Mouse (Mus musculus) liver, embryonic 14.5 days (tissue): ENCODE results near the gene Usp25. TPM values are rescaled to one million over a fixed set of nuclear protein-coding genes. Genes with fewer than 3 reads are reported as not detected.

Experiments
- ATAC-seq: fragments of 200-750 bp; cut with Nextera tagmentation; 2 replicates; pipeline ENCODE4 v1.8.0; 2017; ENCODE audit warnings: moderate number of reproducible peaks, mild to moderate bottlenecking, moderate library complexity; ENCODE audit not compliant: insufficient read depth
- DNase-seq, 3 experiments: peaks; one replicate each; pipeline ENCODE4 v3.0.0-alpha.2; 2012 to 2013; ENCODE audit warnings: low read depth in 3 of 3, low spot score in 3 of 3
- H3K27ac ChIP-seq: fragments of 300-500 bp; sonication (generic); 2 replicates; pipeline ENCODE4 v1.5.1; 2014; ENCODE audit warnings: moderate library complexity, mild to moderate bottlenecking, control low read depth, inconsistent platforms
- H3K27me3 ChIP-seq: fragments of 300-500 bp; sonication (generic); 2 replicates; pipeline ENCODE4 v1.6.1; 2014; ENCODE audit warnings: mild to moderate bottlenecking, low read length, moderate library complexity; ENCODE audit not compliant: control insufficient read depth, insufficient read depth
- H3K36me3 ChIP-seq: fragments of 300-500 bp; sonication (generic); replicated peaks from 2 replicates; pipeline ENCODE4 v1.6.1; 2014; ENCODE audit warnings: low read depth; ENCODE audit not compliant: control insufficient read depth, insufficient read depth
- H3K4me1 ChIP-seq, 2 experiments: fragments of 200-500 bp in 1 of 2; fragments of 300-500 bp in 1 of 2; sonication (generic) in 1 of 2; replicated peaks; 2 replicates each; pipeline ENCODE4 v1.6.1; 2012 to 2014; ENCODE audit warnings: antibody characterized with exemption in 1 of 2, inconsistent platforms in 1 of 2, low read length in 1 of 2; ENCODE audit not compliant: control insufficient read depth in 2 of 2, insufficient read depth in 2 of 2
- H3K4me2 ChIP-seq: fragments of 300-500 bp; sonication (generic); 2 replicates; pipeline ENCODE4 v1.6.1; 2014; ENCODE audit warnings: low read depth, mild to moderate bottlenecking, control low read depth, moderate library complexity
- H3K4me3 ChIP-seq, 2 experiments: fragments of 200-500 bp in 1 of 2; fragments of 300-500 bp in 1 of 2; sonication (generic) in 1 of 2; 2 replicates each; pipeline ENCODE4 v1.5.1; 2012 to 2014; ENCODE audit warnings: low read depth in 2 of 2, low read length in 2 of 2, mild to moderate bottlenecking in 2 of 2, control low read depth in 1 of 2, inconsistent platforms in 1 of 2, moderate library complexity in 1 of 2; ENCODE audit not compliant: insufficient read depth in 1 of 2
- H3K9ac ChIP-seq: fragments of 300-500 bp; sonication (generic); replicated peaks from 2 replicates; pipeline ENCODE4 v1.6.1; 2014; ENCODE audit warnings: mild to moderate bottlenecking, control low read depth, moderate library complexity
- H3K9me3 ChIP-seq: fragments of 300-500 bp; sonication (generic); 2 replicates; pipeline ENCODE4 v1.6.1; 2016; ENCODE audit warnings: low read length, mixed read lengths; ENCODE audit not compliant: control insufficient read depth
- CTCF ChIP-seq: IDR thresholded peaks from 2 replicates; pipeline ENCODE4 v1.5.1; 2016; ENCODE audit warnings: antibody characterized with exemption, low read depth, control low read depth
- EP300 ChIP-seq: IDR thresholded peaks from 2 replicates; pipeline ENCODE4 v1.6.1; 2016; ENCODE audit warnings: antibody characterized with exemption, low read depth
- WGBS: fragments of 180-500 bp; shearing (Covaris S2); extraction: QIAGEN DNeasy Blood & Tissue Kit; methylation state at CpG from one replicate; pipeline ENCODE4 v1.1.7; 2014; ENCODE audit not compliant: insufficient replicate concordance; 5-methylcytosine and 5-hydroxymethylcytosine counted together
- polyA plus RNA-seq, 2 experiments: library from polyadenylated mRNA; depleted of rRNA in 1 of 2; stranded (reverse) in 1 of 2; unstranded in 1 of 2; fragments of >200 nt; fragmentation: Nextera tagmentation in 1 of 2; extraction: Ambion mirVana in 1 of 2; gene quantifications; 2 replicates each; pipeline versions ENCODE4 v1.2.1 to v1.2.3; 2012 to 2014

Usp25 gene
- polyA plus RNA-seq, 2 experiments = 30.4 to 45.5 TPM

GRCm38 (mm10) chr16:77076954-77077735 is 63.6 kb downstream of the Usp25 start:
- Histone ChIP-seq H3K9me3 (no peaks in the 10 kb centered on the region), H3K36me3 (peaks cover 62% of the 10 kb centered on the region), H3K4me2 (no peak overlapping the region), H3K9ac (no peak overlapping the region), H3K27ac (no peak overlapping the region), H3K27me3 (no peaks in the 10 kb centered on the region), H3K4me1 (no peaks in the 10 kb centered on the region), H3K4me3 (no peak overlapping the region)
- WGBS = 88% methylated on average over 15 of the region's 15 CpGs
- no peak for DNase-seq
- TF ChIP-seq CTCF (no peak), EP300 (no peak)
- ATAC-seq = no peak

- TF ChIP-seq EP300 (no peak), CTCF (no peak)
- Histone ChIP-seq H3K27ac (no peak overlapping the region), H3K36me3 (peaks cover 60% of the 10 kb centered on the region), H3K9ac (no peak overlapping the region), H3K4me1 (no peaks in the 10 kb centered on the region), H3K9me3 (no peaks in the 10 kb centered on the region), H3K4me3 (no peak overlapping the region), H3K27me3 (no peaks in the 10 kb centered on the region), H3K4me2 (no peak overlapping the region)
- ATAC-seq (no peak), DNase-seq (no peak)
- WGBS = 85% methylated on average over 2 of the region's 2 CpGs
Measured at GRCm38 (mm10) chr16:77077736-77078005, 64.2 kb downstream of the Usp25 start.

- no peak overlapping the region for H3K4me3 ChIP-seq
- H3K27me3 ChIP-seq = no peaks in the 10 kb centered on the region
- no peak overlapping the region for H3K9ac ChIP-seq
- no peak overlapping the region for H3K27ac ChIP-seq
- ATAC-seq (no peak), DNase-seq (peak in 2 of 3 experiments; percentile 6 to 11)
- WGBS = 50% methylated on average over 2 of the region's 2 CpGs
- no peaks in the 10 kb centered on the region for H3K4me1 ChIP-seq
- no peak overlapping the region for H3K4me2 ChIP-seq
- no peak for TF ChIP-seq CTCF
- no peak for TF ChIP-seq EP300
- H3K36me3 ChIP-seq = peaks cover 52% of the 10 kb centered on the region
- no peaks in the 10 kb centered on the region for H3K9me3 ChIP-seq
Measured at GRCm38 (mm10) chr16:77084071-77084470, 70.6 kb downstream of the Usp25 start.

GRCm38 (mm10) chr16:77089806-77090205 is 76.3 kb downstream of the Usp25 start:
- no peaks in the 10 kb centered on the region for H3K27me3 ChIP-seq
- no peak for TF ChIP-seq CTCF
- TF ChIP-seq EP300 = no peak

GRCm38 (mm10) chr16:77093526-77093925 is 80.0 kb downstream of the Usp25 start:
- 81% methylated on average over 9 of the region's 9 CpGs for WGBS
- Histone ChIP-seq H3K4me2 (no peak overlapping the region), H3K4me3 (no peak overlapping the region), H3K27ac (no peak overlapping the region), H3K27me3 (no peaks in the 10 kb centered on the region), H3K4me1 (no peaks in the 10 kb centered on the region), H3K9me3 (no peaks in the 10 kb centered on the region), H3K36me3 (peaks cover 48% of the 10 kb centered on the region), H3K9ac (no peak overlapping the region)
- TF ChIP-seq EP300 (no peak), CTCF (no peak)
- DNase-seq (no peak), ATAC-seq (no peak)

More at GRCm38 (mm10) chr16:77089806-77090205, 76.3 kb downstream of the Usp25 start:
- Histone ChIP-seq H3K36me3 (peaks cover 41% of the 10 kb centered on the region), H3K9ac (no peak overlapping the region), H3K4me2 (no peak overlapping the region), H3K4me3 (no peak overlapping the region), H3K9me3 (no peaks in the 10 kb centered on the region), H3K4me1 (no peaks in the 10 kb centered on the region), H3K27ac (no peak overlapping the region)
- WGBS = 77% methylated on average over 3 of the region's 3 CpGs
- ATAC-seq (no peak), DNase-seq (no peak)
